Mouse (Mus musculus) natural killer cell, adult 2 months (primary cell): ENCODE measurements around the gene Sstr2.
"Not testable (repeated sequence)": the region's sequence is repeated elsewhere in the genome, so short reads cannot be mapped to it uniquely, and the experiment has no call there.

Source experiments
- DNase-seq, 2 experiments: peaks; one replicate each; pipeline ENCODE4 v3.0.0; 2022; ENCODE audit warnings: low spot score in 2 of 2

Sstr2 gene

DNA sequence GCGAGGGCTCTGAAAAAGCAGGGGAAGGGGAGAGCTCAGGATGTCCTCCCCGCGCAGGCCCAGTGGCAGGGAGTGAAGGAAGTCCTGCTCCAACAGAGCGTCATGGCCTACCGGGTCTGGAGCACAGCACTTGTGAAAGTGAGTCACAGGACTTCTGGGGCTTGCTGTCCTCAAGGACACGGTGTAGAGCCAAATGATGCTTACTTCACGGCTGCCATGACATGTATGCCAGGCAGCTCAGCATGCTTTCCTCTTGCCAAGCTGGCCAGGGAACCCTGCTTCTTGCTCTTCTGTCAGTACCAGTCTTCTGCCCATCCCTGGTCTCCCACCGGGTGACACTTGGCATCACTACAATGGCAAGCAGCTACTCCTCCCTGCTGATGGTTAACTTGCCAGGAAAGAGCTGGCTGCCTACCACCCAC, 37.4 kb downstream of the Sstr2 start:
- DNase-seq: no peak

DNA sequence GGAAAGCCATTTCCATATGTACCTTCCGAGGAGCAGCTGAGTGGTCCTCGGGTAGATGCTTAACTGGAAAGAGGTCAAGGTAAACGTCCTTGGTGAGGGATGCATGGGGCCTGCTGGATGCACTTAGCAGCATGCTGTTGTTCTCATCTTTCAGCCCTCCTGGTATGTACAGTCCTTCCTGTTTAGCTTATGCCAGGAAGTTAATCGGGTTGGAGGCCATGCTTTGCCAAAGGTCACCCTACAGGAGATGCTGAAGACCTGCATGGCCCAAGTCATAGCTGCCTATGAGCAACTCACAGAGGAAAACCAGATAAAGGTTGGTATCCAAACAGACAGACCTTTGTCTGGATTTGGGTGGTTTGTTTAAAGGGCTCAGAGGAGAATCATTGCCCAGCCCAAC, 38.1 kb downstream of the Sstr2 start:
- no peak for DNase-seq

DNA sequence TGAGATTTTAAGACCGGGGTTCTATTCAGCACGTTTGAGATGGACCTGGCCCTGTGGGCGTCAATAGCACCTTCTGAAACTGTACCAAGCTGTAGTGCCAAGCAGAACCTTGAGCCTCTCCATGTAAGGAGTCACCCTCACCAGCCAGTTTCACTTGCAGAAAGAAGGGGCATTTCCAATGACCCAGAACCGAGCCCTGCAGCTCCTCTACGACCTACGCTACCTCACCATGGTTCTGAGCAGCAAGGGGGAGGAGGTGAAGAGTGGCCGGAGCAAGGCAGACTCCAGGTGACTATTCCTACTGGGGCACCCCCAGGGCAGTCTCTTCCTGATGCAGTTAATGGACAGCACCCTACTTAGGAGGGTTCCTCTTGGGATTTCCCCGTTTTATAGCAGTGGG, 39.2 kb downstream of the Sstr2 start:
- no peak for DNase-seq

DNA sequence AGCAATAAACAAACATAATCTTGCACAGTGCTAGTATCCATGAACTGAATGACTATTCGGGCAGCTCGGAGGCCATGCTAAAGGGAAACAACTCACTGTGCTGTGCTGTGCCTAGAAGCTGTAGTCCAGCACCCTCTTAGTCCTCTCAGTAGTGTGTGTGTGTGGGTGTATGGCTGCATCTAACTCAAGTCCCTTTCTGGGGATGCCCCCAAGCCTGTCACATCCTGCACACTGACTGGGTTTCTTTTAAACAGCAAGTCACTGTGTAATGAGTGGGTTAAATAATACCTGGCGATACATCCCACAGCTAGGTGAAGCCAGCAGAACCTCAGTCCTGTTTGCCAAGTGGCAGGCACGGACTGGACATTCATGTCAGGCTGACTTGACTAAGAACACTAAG, 39.6 kb downstream of the Sstr2 start:
- no peak for DNase-seq

DNA sequence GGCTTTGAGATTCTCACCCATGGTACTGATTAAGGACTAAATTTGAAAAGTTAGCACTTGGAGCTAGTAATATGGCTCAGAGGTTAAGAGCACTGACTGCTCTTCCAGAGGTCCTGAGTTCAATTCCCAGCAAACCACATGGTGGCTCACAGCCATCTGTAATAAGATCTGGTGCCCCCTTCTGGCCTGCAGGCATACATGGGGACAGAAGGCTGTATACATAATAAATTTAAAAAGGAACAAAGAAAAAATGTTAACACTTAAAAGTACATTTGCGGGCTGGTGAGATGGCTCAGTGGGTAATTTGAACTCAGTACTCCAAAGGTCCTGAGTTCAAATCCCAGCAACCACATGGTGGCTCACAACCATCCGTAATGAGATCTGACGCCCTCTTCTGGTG, 41.1 kb downstream of the Sstr2 start:
- DNase-seq: not testable (repeated sequence)

DNA sequence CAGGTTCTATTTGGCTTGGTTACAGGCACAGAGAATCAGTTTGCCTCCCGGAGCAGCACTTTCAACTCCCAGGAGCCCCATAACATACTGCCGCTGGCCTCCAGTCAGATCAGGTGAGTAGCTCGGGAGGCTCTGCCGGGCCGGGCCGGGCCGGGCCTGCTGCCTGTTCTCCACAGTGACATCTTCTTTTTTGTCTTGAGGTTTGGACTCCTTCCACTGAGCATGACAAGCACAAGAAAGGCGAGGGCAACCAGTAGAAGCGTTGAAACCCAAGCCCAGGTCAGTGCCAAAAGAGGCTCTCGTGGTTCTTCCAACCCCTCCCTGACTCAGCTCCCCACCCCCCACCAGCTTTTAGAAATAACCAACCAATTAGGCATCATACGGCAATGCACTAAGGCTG, 41.8 kb downstream of the Sstr2 start:
- no peak for DNase-seq

DNA sequence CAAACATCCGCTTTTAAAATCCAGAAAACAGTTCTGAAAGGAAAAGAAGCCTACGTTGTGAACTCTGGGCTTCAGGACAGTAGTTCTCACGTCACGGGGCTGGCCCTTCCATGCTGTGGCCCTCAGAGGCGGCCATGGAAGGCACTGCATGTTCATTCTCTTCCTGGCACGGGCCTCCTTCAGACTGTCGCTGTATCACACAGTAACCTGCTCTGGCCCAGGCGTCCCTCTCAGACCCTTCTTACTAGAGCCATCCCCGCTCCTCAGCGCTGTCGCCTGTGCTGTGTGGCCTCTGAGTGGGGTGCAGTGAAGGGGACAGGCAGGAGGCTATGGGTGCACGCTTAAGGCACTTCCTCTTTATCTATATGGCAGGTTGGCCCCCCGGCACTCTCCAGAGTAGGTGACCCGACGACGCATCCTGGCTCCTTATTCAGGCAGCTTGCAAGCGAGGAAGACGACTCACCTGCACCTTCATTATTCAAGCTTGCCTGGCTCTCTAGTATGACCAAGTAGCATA, 42.8 kb downstream of the Sstr2 start:
- DNase-seq: no peak

DNA sequence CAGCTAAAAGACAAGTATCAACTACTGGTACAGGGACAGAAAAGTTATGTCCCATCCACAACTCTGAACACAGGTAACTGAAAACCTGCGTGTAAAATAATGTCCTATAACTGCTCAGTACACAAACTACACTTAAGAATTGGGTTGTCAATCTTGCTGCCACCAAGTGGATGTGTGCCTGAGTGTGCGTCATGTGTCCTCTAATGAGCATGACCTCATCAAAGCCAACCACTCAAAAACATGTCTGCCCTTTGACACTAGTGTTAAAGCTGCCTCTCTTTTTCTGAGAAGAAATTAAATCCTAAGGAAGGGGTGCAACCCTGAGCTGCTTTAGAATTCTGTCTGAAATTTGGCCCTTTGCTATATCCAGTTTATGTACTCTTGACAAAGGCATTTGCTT, 45.1 kb downstream of the Sstr2 start:
- DNase-seq: no peak

DNA sequence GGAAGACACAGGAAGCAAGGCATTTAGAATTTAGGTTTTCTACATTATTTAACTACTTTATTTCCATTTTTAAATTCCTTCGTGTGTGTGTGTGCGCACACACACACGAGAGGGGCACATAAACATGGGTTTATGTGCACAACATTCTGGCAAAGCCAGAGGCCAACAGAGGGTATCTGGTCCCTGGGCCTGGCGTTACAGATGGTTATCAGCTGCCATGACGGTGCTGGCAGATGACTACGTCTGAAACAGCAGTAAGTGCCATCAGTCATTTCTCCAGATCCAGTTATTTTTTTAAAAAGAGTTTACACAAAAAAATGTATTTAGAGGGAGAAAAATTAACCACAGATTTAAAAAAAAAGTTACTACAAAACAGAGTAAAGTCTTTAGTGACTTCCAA, 47.1 kb downstream of the Sstr2 start:
- no peak for DNase-seq

DNA sequence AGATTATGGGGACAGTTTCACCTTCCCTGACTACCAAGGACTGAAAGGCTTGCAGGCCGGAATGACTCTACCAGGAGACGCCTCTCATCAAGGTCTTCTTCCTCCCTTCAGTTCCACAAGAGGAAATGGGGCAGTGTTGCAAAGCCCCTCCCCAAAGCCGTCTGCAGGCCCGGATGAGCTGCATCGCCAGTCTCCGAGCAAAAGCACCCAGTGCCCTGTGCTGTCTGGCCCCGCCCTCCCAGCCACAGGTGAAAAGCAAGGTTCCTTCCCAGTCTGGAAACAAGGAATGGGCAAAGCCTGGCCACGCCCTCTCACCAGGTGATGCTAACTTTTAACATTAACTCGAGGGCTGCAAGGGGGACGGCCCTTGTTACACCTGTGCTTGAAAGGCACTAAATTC, 47.5 kb downstream of the Sstr2 start:
- no peak for DNase-seq

DNA sequence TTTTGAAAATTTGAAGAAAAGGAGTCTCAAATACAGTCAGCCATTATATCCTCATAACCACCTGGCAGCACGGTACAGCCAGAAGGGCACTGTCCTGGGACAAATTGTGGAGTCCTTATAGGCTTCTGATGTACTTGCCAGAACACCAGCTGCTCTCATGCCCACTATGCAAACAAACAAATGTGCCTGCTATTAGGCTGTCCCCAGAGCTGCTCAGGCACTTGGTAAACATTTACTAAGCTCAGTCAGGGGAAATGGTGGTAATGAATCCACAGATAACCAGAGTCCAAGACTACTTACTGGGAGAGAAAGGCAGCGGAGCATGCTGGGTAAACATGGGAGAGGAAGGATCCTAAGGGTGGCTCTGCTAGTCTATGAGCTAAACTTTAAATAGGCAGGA, 48.0 kb downstream of the Sstr2 start:
- no peak for DNase-seq

DNA sequence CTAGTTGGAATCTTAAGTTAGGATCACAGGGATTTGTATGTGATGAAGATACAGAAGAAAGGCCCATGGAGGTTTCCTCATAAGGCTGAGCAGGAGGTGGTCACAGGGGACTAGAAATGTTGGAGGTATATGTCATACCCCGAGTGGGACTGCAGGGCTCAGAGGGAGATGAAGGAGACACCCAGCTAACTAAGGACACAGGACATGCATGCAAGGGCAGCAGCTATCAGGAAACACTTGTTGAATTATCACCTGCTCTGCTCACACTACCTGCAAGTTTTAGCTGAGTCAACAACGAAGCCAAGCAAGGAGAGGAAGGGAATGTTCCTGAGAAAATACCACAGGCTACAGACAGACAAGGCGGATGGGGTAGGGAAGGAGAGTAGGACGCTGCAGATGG, 48.6 kb downstream of the Sstr2 start:
- DNase-seq: no peak

DNA sequence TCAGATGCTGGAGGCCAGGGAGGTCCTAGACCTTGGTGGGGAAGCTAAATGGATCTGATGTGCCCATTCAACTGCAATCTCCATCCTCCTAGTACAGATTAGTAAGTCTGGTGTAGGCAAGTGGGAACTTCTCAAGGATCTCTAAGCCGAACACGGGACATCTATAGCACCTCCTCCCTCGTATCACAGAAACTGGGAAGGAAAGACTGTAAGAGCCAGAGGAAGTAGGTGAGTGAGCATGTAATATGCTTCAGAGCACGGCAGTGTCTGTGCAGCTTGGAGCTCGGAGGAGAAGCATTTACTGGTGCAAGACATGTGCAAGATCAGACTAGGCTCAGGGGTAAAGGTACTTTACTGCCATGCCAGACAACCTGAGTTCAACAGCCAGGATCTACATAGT, 49.7 kb downstream of the Sstr2 start:
- DNase-seq: no peak

DNA sequence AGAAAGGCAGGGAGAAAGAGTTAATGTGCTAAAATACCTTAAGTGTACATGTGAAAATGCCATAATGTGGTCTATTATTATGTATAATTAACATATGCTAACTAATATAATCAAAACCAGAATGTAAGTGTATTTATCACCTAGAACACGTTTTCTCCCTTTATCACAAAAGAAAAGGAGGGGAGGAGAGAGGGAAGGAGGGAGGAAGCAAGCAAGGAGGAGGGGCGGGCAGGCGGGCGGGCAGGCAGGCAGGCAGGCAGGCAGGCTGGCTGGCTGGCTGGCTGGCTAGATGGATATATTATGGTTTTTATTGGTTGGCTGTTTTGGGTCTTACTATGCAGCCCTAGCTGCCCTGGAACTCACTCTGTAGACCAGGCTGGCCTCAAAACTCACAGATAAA, 50.6 kb downstream of the Sstr2 start:
- no peak for DNase-seq

DNA sequence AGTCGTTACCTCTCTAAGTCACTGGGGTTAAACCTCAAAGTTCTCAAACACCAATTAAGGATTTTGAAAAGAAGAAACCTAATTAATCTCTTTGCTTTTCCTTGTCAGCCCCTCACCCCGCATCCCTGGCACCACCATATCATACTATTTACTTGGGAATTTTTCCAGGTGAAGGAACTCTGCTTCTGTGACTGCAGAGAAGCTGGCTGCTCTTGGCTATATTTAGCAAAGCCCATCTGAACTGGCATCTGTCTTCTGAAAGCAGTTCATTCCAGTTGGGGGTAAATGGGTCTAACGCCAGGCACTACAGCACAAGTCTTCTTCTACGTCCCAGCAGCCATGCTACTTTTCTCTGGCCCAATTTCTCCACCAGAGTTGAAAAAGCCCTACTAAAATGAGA, 54.5 kb downstream of the Sstr2 start:
- no peak for DNase-seq

DNA sequence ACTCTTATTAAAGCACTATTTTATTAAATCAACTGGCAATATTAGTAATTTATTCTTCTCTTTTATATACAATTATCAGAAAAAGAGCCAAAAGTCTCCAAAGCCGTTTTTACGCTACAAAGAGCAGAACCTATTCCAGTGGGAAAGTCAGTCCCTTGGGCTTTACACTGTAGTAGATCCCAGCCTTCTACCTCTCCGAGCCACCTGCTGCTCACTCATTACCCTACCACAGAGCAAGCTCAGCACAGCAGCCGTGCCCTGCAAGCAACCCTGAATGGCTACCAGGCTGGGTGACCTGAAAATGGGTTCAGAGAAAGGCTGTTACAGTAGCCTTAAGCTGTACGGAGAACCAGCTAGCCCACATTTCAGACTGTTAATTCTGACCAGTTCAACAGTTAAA, 55.5 kb downstream of the Sstr2 start:
- no peak for DNase-seq
